Mouse (Mus musculus): ENCODE measurements around the gene Gast. TPM values are rescaled to one million over a fixed set of nuclear protein-coding genes. Genes with fewer than 3 reads are reported as not detected.
A peak's percentile ranks its signal among the peaks of the same experiment; 100 is the strongest.

The Gast gene
- polyA plus RNA-seq, 1 experiment from 2014 or later, result not detected

DNA sequence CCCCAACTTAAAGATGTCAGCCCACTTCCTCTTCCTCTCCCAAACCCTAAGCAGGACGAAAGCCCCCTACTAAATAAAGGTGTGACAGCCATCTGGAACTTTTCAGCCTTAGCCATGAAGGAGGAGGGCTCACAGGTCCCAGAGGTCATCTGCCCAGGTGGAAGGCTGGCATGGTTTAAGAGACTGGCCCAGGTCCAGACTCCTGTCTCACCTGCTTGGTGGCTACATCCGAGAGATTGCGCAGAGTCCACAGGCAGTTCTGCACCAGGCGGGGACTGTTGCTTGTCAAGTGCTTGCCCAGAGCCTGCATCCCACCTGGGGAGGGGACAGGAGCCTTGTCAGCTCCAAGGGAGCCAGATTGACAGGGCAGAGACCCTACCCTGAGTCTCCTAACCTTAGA, 45.1 kb downstream of the Gast start:
- WGBS, result 91% methylated on average over 4 of the region's 4 CpGs
- peaks cover 79% of the 10 kb centered on the region for H3K36me3 ChIP-seq (ENCODE audit: control insufficient read depth, insufficient read depth, low read length)

DNA sequence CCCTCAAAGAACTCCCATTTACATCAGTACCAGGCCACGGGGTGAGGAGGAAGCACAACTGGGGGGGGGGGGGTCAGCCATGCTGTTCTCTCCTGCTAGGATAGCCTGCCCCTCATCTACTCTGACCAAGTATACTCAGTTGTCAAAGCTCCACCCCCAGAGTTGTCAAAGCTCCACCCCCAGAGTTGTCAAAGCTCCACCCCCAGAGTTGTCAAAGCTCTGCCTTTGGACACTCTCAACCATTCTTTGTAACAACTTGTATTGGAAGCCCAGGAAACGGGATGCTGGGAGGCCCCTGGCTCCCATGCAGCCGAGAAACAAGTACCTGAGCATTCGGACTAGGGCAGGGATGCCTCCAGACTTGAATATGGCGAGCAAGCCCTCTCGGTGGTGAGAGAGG, 48.5 kb downstream of the Gast start:
- H3K4me3 ChIP-seq (ENCODE audit: low read length), result no peak overlapping the region
- no peak overlapping the region for H3K27ac ChIP-seq (ENCODE audit: low read depth, low read length)
- 88% methylated on average over 6 of the region's 6 CpGs for WGBS
- H3K36me3 ChIP-seq (ENCODE audit: control insufficient read depth, insufficient read depth, low read length), result peaks cover 66% of the 10 kb centered on the region
- H3K9ac ChIP-seq (ENCODE audit: low read depth, low read length), result no peak overlapping the region
- no peaks in the 10 kb centered on the region for H3K27me3 ChIP-seq (ENCODE audit: control insufficient read depth, insufficient read depth, low read length)
- no peaks in the 10 kb centered on the region for H3K9me3 ChIP-seq (ENCODE audit: control insufficient read depth, low read length)
- H3K4me2 ChIP-seq (replicated peaks; ENCODE audit: low read depth, low read length), result no peak overlapping the region
- peaks cover 11% of the 10 kb centered on the region for H3K4me1 ChIP-seq (ENCODE audit: control insufficient read depth, insufficient read depth, low read length)
- ATAC-seq (ENCODE audit: low FRiP score, low TSS enrichment), result no peak

More for the DNA sequence above, 45.1 kb downstream of the Gast start:
- Histone ChIP-seq H3K4me3 (ENCODE audit: low read length) (no peak overlapping the region), H3K27me3 (ENCODE audit: control insufficient read depth, insufficient read depth, low read length) (no peaks in the 10 kb centered on the region), H3K4me1 (ENCODE audit: control insufficient read depth, insufficient read depth, low read length) (no peaks in the 10 kb centered on the region), H3K27ac (ENCODE audit: low read depth, low read length) (no peak overlapping the region), H3K4me2 (replicated peaks; ENCODE audit: low read depth, low read length) (no peak overlapping the region), H3K9ac (ENCODE audit: low read depth, low read length) (no peak overlapping the region), H3K9me3 (ENCODE audit: control insufficient read depth, low read length) (no peaks in the 10 kb centered on the region)
- no peak for ATAC-seq (ENCODE audit: low FRiP score, low TSS enrichment)

DNA sequence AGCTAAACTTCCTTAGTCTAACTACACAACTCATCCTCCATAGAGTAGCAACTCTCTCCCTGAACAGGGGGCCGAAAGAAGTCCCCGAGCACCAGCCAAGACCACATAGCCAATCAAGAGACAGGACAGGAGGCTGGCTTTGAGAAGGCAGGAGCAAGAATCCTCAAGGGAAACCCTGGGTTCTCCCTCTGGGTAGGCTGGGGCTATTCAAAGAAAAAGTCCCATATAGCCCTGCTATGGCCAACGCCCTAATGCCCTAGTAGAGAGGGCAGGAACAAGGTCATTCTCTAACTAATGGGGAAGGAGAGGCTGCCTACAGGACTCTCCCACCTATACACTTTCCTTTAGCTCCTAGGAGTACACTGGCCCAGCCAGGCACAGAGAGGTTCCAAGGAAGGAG, 50.8 kb downstream of the Gast start:
- Histone ChIP-seq H3K9me3 (ENCODE audit: control insufficient read depth, low read length) (no peaks in the 10 kb centered on the region), H3K27ac (ENCODE audit: low read depth, low read length) (no peak overlapping the region), H3K36me3 (ENCODE audit: control insufficient read depth, insufficient read depth, low read length) (peaks cover 47% of the 10 kb centered on the region), H3K9ac (ENCODE audit: low read depth, low read length) (no peak overlapping the region), H3K4me3 (ENCODE audit: low read length) (no peak overlapping the region), H3K4me2 (replicated peaks; ENCODE audit: low read depth, low read length) (no peak overlapping the region), H3K27me3 (ENCODE audit: control insufficient read depth, insufficient read depth, low read length) (no peaks in the 10 kb centered on the region), H3K4me1 (ENCODE audit: control insufficient read depth, insufficient read depth, low read length) (peaks cover 33% of the 10 kb centered on the region)
- no peak for ATAC-seq (ENCODE audit: low FRiP score, low TSS enrichment)
- WGBS, result 81% methylated on average over 3 of the region's 3 CpGs

DNA sequence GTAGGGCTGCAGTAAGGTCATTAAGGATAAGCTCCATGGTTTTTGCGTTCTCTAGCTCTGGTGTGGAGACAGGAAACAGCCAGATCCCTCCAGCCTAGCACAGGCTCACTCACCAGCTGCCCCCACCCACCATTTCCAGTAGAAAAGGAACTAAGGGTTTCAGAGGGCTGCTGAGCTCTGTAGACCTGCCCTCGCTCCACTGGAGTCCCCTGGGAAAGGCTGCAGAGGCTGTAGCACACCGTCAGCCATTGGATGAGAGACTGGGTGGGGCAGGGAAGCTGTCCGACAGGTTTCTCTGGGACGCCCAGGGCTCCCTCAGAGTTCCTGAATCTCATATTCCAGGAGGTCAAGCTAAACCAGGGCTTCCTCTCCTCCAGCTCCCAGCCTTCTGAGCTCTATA, 52.4 kb downstream of the Gast start:
- no peaks in the 10 kb centered on the region for H3K9me3 ChIP-seq (ENCODE audit: control insufficient read depth, low read length)
- peak overlapping the region; percentile 80; the same call in 1 of the 2 replicates for H3K27ac ChIP-seq (ENCODE audit: low read depth, low read length)
- no peak overlapping the region for H3K4me2 ChIP-seq (replicated peaks; ENCODE audit: low read depth, low read length)
- peaks cover 37% of the 10 kb centered on the region for H3K36me3 ChIP-seq (ENCODE audit: control insufficient read depth, insufficient read depth, low read length)
- H3K9ac ChIP-seq (ENCODE audit: low read depth, low read length), result no peak overlapping the region
- H3K4me3 ChIP-seq (ENCODE audit: low read length), result no peak overlapping the region
- WGBS, result 62% methylated on average over 5 of the region's 5 CpGs
- H3K4me1 ChIP-seq (ENCODE audit: control insufficient read depth, insufficient read depth, low read length), result peaks cover 48% of the 10 kb centered on the region
- no peaks in the 10 kb centered on the region for H3K27me3 ChIP-seq (ENCODE audit: control insufficient read depth, insufficient read depth, low read length)
- ATAC-seq (ENCODE audit: low FRiP score, low TSS enrichment), result no peak

Other genes with a start within 250 kb of the Gast start
- gene Krt32, start 246.2 kb upstream of the Gast start, polyA plus RNA-seq (2014; fragmentation: Nextera tagmentation; extraction: Ambion mirVana), result not detected in 2 replicates
- gene Krt35, start 238.2 kb upstream of the Gast start, polyA plus RNA-seq (2014; fragmentation: Nextera tagmentation; extraction: Ambion mirVana), result not detected in 2 replicates
- 1.4 and 1.5 TPM in 2 replicates for gene Krt36, start 228.8 kb upstream of the Gast start, polyA plus RNA-seq (2014; fragmentation: Nextera tagmentation; extraction: Ambion mirVana)
- not detected in 2 replicates for gene Krt13, start 212.8 kb upstream of the Gast start, polyA plus RNA-seq (2014; fragmentation: Nextera tagmentation; extraction: Ambion mirVana)
- 0.96 and 1.2 TPM in 2 replicates for gene Krt15, start 198.5 kb upstream of the Gast start, polyA plus RNA-seq (2014; fragmentation: Nextera tagmentation; extraction: Ambion mirVana)
- gene Krt19, start 185.7 kb upstream of the Gast start, polyA plus RNA-seq (2014; fragmentation: Nextera tagmentation; extraction: Ambion mirVana), result 24.2 and 31.4 TPM in 2 replicates
- gene Krt9, start 141.2 kb upstream of the Gast start, polyA plus RNA-seq (2014; fragmentation: Nextera tagmentation; extraction: Ambion mirVana), result not detected in 2 replicates
- gene Krt14, start 126.9 kb upstream of the Gast start, polyA plus RNA-seq (2014; fragmentation: Nextera tagmentation; extraction: Ambion mirVana), result not detected in 2 replicates
- gene Krt16, start 85.5 kb upstream of the Gast start, polyA plus RNA-seq (2014; fragmentation: Nextera tagmentation; extraction: Ambion mirVana), result not detected in 2 replicates
- 0.13 and 0.14 TPM in 2 replicates for gene Krt17, start 73.4 kb upstream of the Gast start, polyA plus RNA-seq (2014; fragmentation: Nextera tagmentation; extraction: Ambion mirVana)
- gene Krt42, start 64.5 kb upstream of the Gast start, polyA plus RNA-seq (2014; fragmentation: Nextera tagmentation; extraction: Ambion mirVana), result not detected in 2 replicates
- gene Eif1, start 14.5 kb upstream of the Gast start, polyA plus RNA-seq (2014; fragmentation: Nextera tagmentation; extraction: Ambion mirVana), result 1,744 and 1,749 TPM in 2 replicates
- 6.0 and 6.3 TPM in 2 replicates for gene Hap1, start 21.7 kb downstream of the Gast start, polyA plus RNA-seq (2014; fragmentation: Nextera tagmentation; extraction: Ambion mirVana)
- gene Jup, start 63.4 kb downstream of the Gast start, polyA plus RNA-seq (2014; fragmentation: Nextera tagmentation; extraction: Ambion mirVana), result 66.8 and 84.7 TPM in 2 replicates
- 59.7 and 63.3 TPM in 2 replicates for gene P3h4, start 80.4 kb downstream of the Gast start, polyA plus RNA-seq (2014; fragmentation: Nextera tagmentation; extraction: Ambion mirVana)
- 75.4 and 113 TPM in 2 replicates for gene Fkbp10, start 81.3 kb downstream of the Gast start, polyA plus RNA-seq (2014; fragmentation: Nextera tagmentation; extraction: Ambion mirVana)
- gene Nt5c3b, start 107.4 kb downstream of the Gast start, polyA plus RNA-seq (2014; fragmentation: Nextera tagmentation; extraction: Ambion mirVana), result 100 and 112 TPM in 2 replicates
- 0.61 and 0.68 TPM in 2 replicates for gene Klhl10, start 107.5 kb downstream of the Gast start, polyA plus RNA-seq (2014; fragmentation: Nextera tagmentation; extraction: Ambion mirVana)
- gene Klhl11, start 138.3 kb downstream of the Gast start, polyA plus RNA-seq (2014; fragmentation: Nextera tagmentation; extraction: Ambion mirVana), result 8.5 and 12.3 TPM in 2 replicates
- gene Acly, start 193.6 kb downstream of the Gast start, polyA plus RNA-seq (2014; fragmentation: Nextera tagmentation; extraction: Ambion mirVana), result 70.1 and 158 TPM in 2 replicates
- 0.58 and 0.77 TPM in 2 replicates for gene Ttc25, start 211.2 kb downstream of the Gast start, polyA plus RNA-seq (2014; fragmentation: Nextera tagmentation; extraction: Ambion mirVana)
- gene Cnp, start 240.5 kb downstream of the Gast start, polyA plus RNA-seq (2014; fragmentation: Nextera tagmentation; extraction: Ambion mirVana), result 17.0 and 25.0 TPM in 2 replicates

Data from kidney, embryonic 14.5 days (tissue).